Mouse (Mus musculus) CD4-positive, CD25-positive, alpha-beta regulatory T cell, adult 2 months (primary cell): ENCODE measurements around the gene Oxct2b.
"Not testable (repeated sequence)": the region's sequence is repeated elsewhere in the genome, so short reads cannot be mapped to it uniquely, and the experiment has no call there.

ENCODE experiments used
- DNase-seq: peaks from one replicate; pipeline ENCODE4 v3.0.0-alpha.2; 2012; ENCODE audit warnings: low read depth, low spot score

The Oxct2b gene

GRCm38 (mm10) chr4:123116011-123116410 is at the start of gene Oxct2b:
TSS of gene Oxct2b (plus strand) at chr4:123116266.
- no peak for DNase-seq

GRCm38 (mm10) chr4:123068646-123069045 is 47.4 kb upstream of the Oxct2b start:
- DNase-seq = no peak

- peak; percentile 62 for DNase-seq
These were observed 44.6 kb upstream of the Oxct2b start for GRCm38 (mm10) chr4:123071266-123071966.

- no peak for DNase-seq
These were observed 39.1 kb upstream of the Oxct2b start for GRCm38 (mm10) chr4:123076928-123077327.

GRCm38 (mm10) chr4:123078231-123078630 is 37.8 kb upstream of the Oxct2b start:
- no peak for DNase-seq

GRCm38 (mm10) chr4:123080791-123081190 is 35.3 kb upstream of the Oxct2b start:
- no peak for DNase-seq

- peak; percentile 87 for DNase-seq
These were observed 33.5 kb upstream of the Oxct2b start for GRCm38 (mm10) chr4:123082283-123083163.

GRCm38 (mm10) chr4:123083323-123083902 is 32.7 kb upstream of the Oxct2b start:
- DNase-seq = no peak

GRCm38 (mm10) chr4:123085290-123085689 is 30.8 kb upstream of the Oxct2b start:
- peak; percentile 44 for DNase-seq

GRCm38 (mm10) chr4:123086381-123086780 is 29.7 kb upstream of the Oxct2b start:
- DNase-seq = peak; percentile 44

- DNase-seq = no peak
These were observed 23.4 kb upstream of the Oxct2b start for GRCm38 (mm10) chr4:123092621-123093020.

- DNase-seq = no peak
These were observed 22.8 kb upstream of the Oxct2b start for GRCm38 (mm10) chr4:123093064-123093776.

GRCm38 (mm10) chr4:123093869-123094268 is 22.2 kb upstream of the Oxct2b start:
- no peak for DNase-seq

- DNase-seq = no peak
These were observed 11.2 kb upstream of the Oxct2b start, which contains the start of gene Bmp8b for GRCm38 (mm10) chr4:123104651-123105450. TSS of gene Bmp8b (plus strand) at chr4:123105165.

GRCm38 (mm10) chr4:123105451-123105790 is 10.6 kb upstream of the Oxct2b start:
- DNase-seq = no peak

GRCm38 (mm10) chr4:123105929-123106328 is 10.1 kb upstream of the Oxct2b start:
- not testable (repeated sequence) for DNase-seq

- no peak for DNase-seq
These were observed 9.2 kb upstream of the Oxct2b start for GRCm38 (mm10) chr4:123106864-123107263.

- DNase-seq = no peak
These were observed 8.0 kb upstream of the Oxct2b start for GRCm38 (mm10) chr4:123108056-123108455.

- no peak for DNase-seq
These were observed 5.3 kb upstream of the Oxct2b start for GRCm38 (mm10) chr4:123110751-123111150.

- DNase-seq = not testable (repeated sequence)
These were observed 4.6 kb upstream of the Oxct2b start for GRCm38 (mm10) chr4:123111275-123111983.
